Mouse (Mus musculus) left cerebral cortex, adult 11 months (tissue): ENCODE measurements around the gene Atp8a1.

Experiments used
- DNase-seq: peaks from one replicate; pipeline ENCODE4 v3.0.0; 2022; ENCODE audit warnings: low spot score

The Atp8a1 gene

GRCm38 (mm10) chr5:67678819-67679218 is 168.4 kb downstream of the Atp8a1 start:
- no peak for DNase-seq

GRCm38 (mm10) chr5:67673008-67673407 is 174.2 kb downstream of the Atp8a1 start:
- no peak for DNase-seq

- DNase-seq, result no peak
Measured at GRCm38 (mm10) chr5:67670158-67670557, 177.1 kb downstream of the Atp8a1 start.

GRCm38 (mm10) chr5:67669436-67669896 is 177.8 kb downstream of the Atp8a1 start:
- no peak for DNase-seq

- no peak for DNase-seq
Measured at GRCm38 (mm10) chr5:67662715-67663114, 184.5 kb downstream of the Atp8a1 start.

- no peak for DNase-seq
Measured at GRCm38 (mm10) chr5:67659864-67660263, 187.4 kb downstream of the Atp8a1 start.

- DNase-seq, result no peak
Measured at GRCm38 (mm10) chr5:67656821-67657259, 190.4 kb downstream of the Atp8a1 start.

GRCm38 (mm10) chr5:67655696-67656519 is 191.3 kb downstream of the Atp8a1 start:
- no peak for DNase-seq

GRCm38 (mm10) chr5:67654572-67654971 is 192.7 kb downstream of the Atp8a1 start:
- no peak for DNase-seq

GRCm38 (mm10) chr5:67653543-67653942 is 193.7 kb downstream of the Atp8a1 start:
- DNase-seq, result no peak

- DNase-seq, result no peak
Measured at GRCm38 (mm10) chr5:67652468-67652867, 194.8 kb downstream of the Atp8a1 start.

GRCm38 (mm10) chr5:67650021-67650420 is 197.2 kb downstream of the Atp8a1 start:
- DNase-seq, result no peak

- DNase-seq, result no peak
Measured at GRCm38 (mm10) chr5:67649156-67649555, 198.1 kb downstream of the Atp8a1 start.

GRCm38 (mm10) chr5:67647568-67647967 is 199.7 kb downstream of the Atp8a1 start:
- DNase-seq, result no peak

- no peak for DNase-seq
Measured at GRCm38 (mm10) chr5:67646756-67647529, 200.3 kb downstream of the Atp8a1 start.

- no peak for DNase-seq
Measured at GRCm38 (mm10) chr5:67643537-67644255, 203.5 kb downstream of the Atp8a1 start.

GRCm38 (mm10) chr5:67641406-67642120 is 205.7 kb downstream of the Atp8a1 start:
- no peak for DNase-seq

GRCm38 (mm10) chr5:67640596-67641312 is 206.5 kb downstream of the Atp8a1 start:
- DNase-seq, result no peak

GRCm38 (mm10) chr5:67634339-67634738 is 212.9 kb downstream of the Atp8a1 start:
- DNase-seq, result no peak

- no peak for DNase-seq
Measured at GRCm38 (mm10) chr5:67633831-67634268, 213.4 kb downstream of the Atp8a1 start.
